Mouse (Mus musculus): Measurements from ENCODE around the gene Gm17535. TPM values are rescaled to one million over a fixed set of nuclear protein-coding genes. Genes with fewer than 3 reads are reported as not detected.
"Not testable (repeated sequence)": the region's sequence is repeated elsewhere in the genome, so short reads cannot be mapped to it uniquely, and the experiment has no call there.

Gm17535 gene
- polyA plus RNA-seq, 1 experiment from 2014 or later, result not detected

GRCm38 (mm10) chr9:3030677-3031318, 3.6 kb upstream of the Gm17535 start:
- H3K4me1 ChIP-seq (replicated peaks); H3K27me3 ChIP-seq (ENCODE audit: insufficient read depth, poor library complexity, severe bottlenecking); H3K27ac ChIP-seq; H3K36me3 ChIP-seq; H3K9me3 ChIP-seq; H3K4me3 ChIP-seq: not testable (repeated sequence)
- peak; percentile 96 for DNase-seq (ENCODE audit: low spot score)
- 43% methylated on average over 3 of the region's 10 CpGs for WGBS

GRCm38 (mm10) chr9:3036577-3036976, 2.2 kb downstream of the Gm17535 start, which contains the start of gene Gm10715:
Gene Gm10715, plus strand, starts transcription at chr9:3036877.
- H3K4me3 ChIP-seq; DNase-seq (ENCODE audit: low spot score); H3K27me3 ChIP-seq (ENCODE audit: insufficient read depth, poor library complexity, severe bottlenecking); H3K27ac ChIP-seq; H3K4me1 ChIP-seq (replicated peaks); H3K36me3 ChIP-seq: not testable (repeated sequence)
- peaks cover 13% of the 10 kb centered on the region; the same call in 1 of the 2 replicates for H3K9me3 ChIP-seq
- WGBS, result 77% methylated on average over 8 of the region's 8 CpGs

- H3K27me3 ChIP-seq (ENCODE audit: insufficient read depth, poor library complexity, severe bottlenecking), result not testable (repeated sequence)
These were observed 3.8 kb downstream of the Gm17535 start for GRCm38 (mm10) chr9:3038161-3038560.

More at GRCm38 (mm10) chr9:3038161-3038560, 3.8 kb downstream of the Gm17535 start:
- not testable (repeated sequence) for H3K4me1 ChIP-seq (replicated peaks); H3K36me3 ChIP-seq; H3K27ac ChIP-seq; H3K4me3 ChIP-seq
- peak; percentile 18 for DNase-seq (ENCODE audit: low spot score)
- peaks cover 24% of the 10 kb centered on the region for H3K9me3 ChIP-seq
- 69% methylated on average over 4 of the region's 4 CpGs for WGBS

Other genes starting within 250 kb of the Gm17535 start
- not detected in 2 replicates for gene Gm10722, start 33.7 kb upstream of the Gm17535 start, polyA plus RNA-seq (2016; fragmentation: Nextera tagmentation; extraction: Ambion mirVana)
- not detected in 2 replicates for gene Gm11168, start 31.3 kb upstream of the Gm17535 start, polyA plus RNA-seq (2016; fragmentation: Nextera tagmentation; extraction: Ambion mirVana)
- gene Gm10721, start 21.5 kb upstream of the Gm17535 start, polyA plus RNA-seq (2016; fragmentation: Nextera tagmentation; extraction: Ambion mirVana), result not detected in 2 replicates
- not detected in 2 replicates for gene Gm10720, start 18.9 kb upstream of the Gm17535 start, polyA plus RNA-seq (2016; fragmentation: Nextera tagmentation; extraction: Ambion mirVana)
- gene Gm10719, start 17.2 kb upstream of the Gm17535 start, polyA plus RNA-seq (2016; fragmentation: Nextera tagmentation; extraction: Ambion mirVana), result 0.30 TPM in 1 of 2 replicates, not detected in the other
- not detected in 2 replicates for gene Gm10718, start 11.1 kb upstream of the Gm17535 start, polyA plus RNA-seq (2016; fragmentation: Nextera tagmentation; extraction: Ambion mirVana)
- gene Gm10717, start 9.2 kb upstream of the Gm17535 start, polyA plus RNA-seq (2016; fragmentation: Nextera tagmentation; extraction: Ambion mirVana), result 0.26 TPM in 1 of 2 replicates, not detected in the other
- gene Gm10715, start 2.3 kb downstream of the Gm17535 start, polyA plus RNA-seq (2016; fragmentation: Nextera tagmentation; extraction: Ambion mirVana), result not detected in 2 replicates

All from hindbrain, embryonic 10.5 days (tissue).